Mouse (Mus musculus) lung, embryonic 14.5 days (tissue): ENCODE measurements at regions not wholly inside any gene's neighbourhood (a gene's known extent, or its start where the extent isn't known, plus 50 kb on each side); places are given as distances from the start of the nearest gene placed in this dataset.

Experiments
- ATAC-seq: fragments of 200-750 bp; cut with Nextera tagmentation; 2 replicates; pipeline ENCODE4 v1.8.0; 2017; ENCODE audit warnings: mild to moderate bottlenecking, moderate TSS enrichment, moderate library complexity; ENCODE audit not compliant: insufficient read depth
- DNase-seq: peaks from one replicate; pipeline ENCODE4 v3.0.0-alpha.2; 2015
- H3K27ac ChIP-seq: fragments of 300-500 bp; sonication (generic); 2 replicates; pipeline ENCODE4 v1.5.1; 2014; ENCODE audit warnings: low read depth, mild to moderate bottlenecking, moderate library complexity
- H3K27me3 ChIP-seq: fragments of 300-500 bp; sonication (generic); 2 replicates; pipeline ENCODE4 v1.6.1; 2014; ENCODE audit warnings: low read length, control low read depth; ENCODE audit not compliant: insufficient read depth
- H3K36me3 ChIP-seq: fragments of 300-500 bp; sonication (generic); 2 replicates; pipeline ENCODE4 v1.6.1; 2014; ENCODE audit warnings: control low read depth; ENCODE audit not compliant: insufficient read depth
- H3K4me1 ChIP-seq: fragments of 300-500 bp; sonication (generic); 2 replicates; pipeline ENCODE4 v1.6.1; 2014; ENCODE audit warnings: antibody characterized with exemption, control low read depth; ENCODE audit not compliant: insufficient read depth
- H3K4me2 ChIP-seq: fragments of 300-500 bp; sonication (generic); 2 replicates; pipeline ENCODE4 v1.6.1; 2014; ENCODE audit warnings: mild to moderate bottlenecking
- H3K4me3 ChIP-seq: fragments of 300-500 bp; sonication (generic); 2 replicates; pipeline ENCODE4 v1.5.1; 2014; ENCODE audit warnings: low read depth, low read length
- H3K9ac ChIP-seq: fragments of 300-500 bp; sonication (generic); 2 replicates; pipeline ENCODE4 v1.6.1; 2014
- H3K9me3 ChIP-seq: fragments of 300-500 bp; sonication (generic); 2 replicates; pipeline ENCODE4 v1.6.1; 2016; ENCODE audit warnings: low read depth, low read length, control low read depth
- CTCF ChIP-seq: IDR thresholded peaks from 2 replicates; pipeline ENCODE4 v1.5.1; 2016; ENCODE audit warnings: antibody characterized with exemption, low read depth
- WGBS: fragments of 180-500 bp; shearing (Covaris S2); extraction: QIAGEN DNeasy Blood & Tissue Kit; methylation state at CpG from one replicate; pipeline ENCODE4 v1.1.7; 2014; 5-methylcytosine and 5-hydroxymethylcytosine counted together

GRCm38 (mm10) chr17:64467297-64467696 lies 133.2 kb upstream of the Man2a1 start:
- H3K9me3 ChIP-seq = no peaks in the 10 kb centered on the region
- H3K4me1 ChIP-seq = no peaks in the 10 kb centered on the region
- ATAC-seq (no peak), DNase-seq (no peak)
- H3K36me3 ChIP-seq = no peaks in the 10 kb centered on the region
- no peak overlapping the region for H3K27ac ChIP-seq
- H3K27me3 ChIP-seq = no peaks in the 10 kb centered on the region
- 79% methylated on average over 10 of the region's 12 CpGs for WGBS
- H3K9ac ChIP-seq = no peak overlapping the region
- no peak overlapping the region for H3K4me3 ChIP-seq
- no peak for TF ChIP-seq CTCF
- no peak overlapping the region for H3K4me2 ChIP-seq

- H3K9me3 ChIP-seq = no peaks in the 10 kb centered on the region
- H3K9ac ChIP-seq = no peak overlapping the region
- ATAC-seq (no peak), DNase-seq (peak; percentile 29)
- no peaks in the 10 kb centered on the region for H3K4me1 ChIP-seq
- 26% methylated on average over 12 of the region's 12 CpGs for WGBS
- H3K36me3 ChIP-seq = no peaks in the 10 kb centered on the region
- peak overlapping the region; percentile 38; the same call in 1 of the 2 replicates for H3K4me2 ChIP-seq
- no peak overlapping the region for H3K27ac ChIP-seq
- TF ChIP-seq CTCF = no peak
- H3K4me3 ChIP-seq = no peak overlapping the region
- no peaks in the 10 kb centered on the region for H3K27me3 ChIP-seq
Measured at GRCm38 (mm10) chr17:64469754-64470400, 130.7 kb upstream of the Man2a1 start.

DNA sequence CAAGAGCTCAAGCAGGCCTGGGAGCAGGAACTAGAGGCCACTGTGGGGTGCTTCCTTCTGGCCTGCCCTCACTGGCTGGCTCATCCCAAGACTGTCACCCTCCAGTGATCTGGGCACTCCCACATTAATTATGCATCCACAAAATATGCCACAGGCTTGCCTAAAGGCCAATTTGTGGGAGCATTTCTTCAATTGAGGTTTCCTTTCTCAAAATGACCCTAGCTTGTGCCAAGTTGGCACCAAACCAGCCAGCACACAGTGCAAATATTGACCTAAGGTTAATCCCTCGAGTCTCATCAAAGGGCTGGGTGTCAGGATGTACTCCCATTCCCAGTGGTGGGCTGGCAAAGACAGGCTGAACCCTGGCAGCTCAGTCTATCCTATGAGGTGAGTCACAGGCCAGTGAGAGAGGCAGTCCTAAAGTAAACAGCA lies 119.9 kb upstream of the Man2a1 start:
- no peak overlapping the region for H3K4me3 ChIP-seq
- DNase-seq (peak; percentile 21), ATAC-seq (peak; percentile 47; the same call in 1 of the 2 replicates)
- no peaks in the 10 kb centered on the region for H3K27me3 ChIP-seq
- no peaks in the 10 kb centered on the region for H3K36me3 ChIP-seq
- 4% methylated on average over 1 of the region's 1 CpGs for WGBS
- no peak overlapping the region for H3K27ac ChIP-seq
- H3K9me3 ChIP-seq = no peaks in the 10 kb centered on the region
- no peak overlapping the region for H3K4me2 ChIP-seq
- no peaks in the 10 kb centered on the region for H3K4me1 ChIP-seq
- no peak for TF ChIP-seq CTCF
- no peak overlapping the region for H3K9ac ChIP-seq

GRCm38 (mm10) chr17:64484835-64485234 lies 115.7 kb upstream of the Man2a1 start:
- ATAC-seq (no peak), DNase-seq (no peak)
- Histone ChIP-seq H3K4me2 (no peak overlapping the region), H3K9ac (no peak overlapping the region), H3K9me3 (no peaks in the 10 kb centered on the region), H3K27me3 (no peaks in the 10 kb centered on the region), H3K36me3 (no peaks in the 10 kb centered on the region), H3K4me3 (no peak overlapping the region), H3K4me1 (no peaks in the 10 kb centered on the region), H3K27ac (no peak overlapping the region)
- 83% methylated on average over 4 of the region's 4 CpGs for WGBS
- no peak for TF ChIP-seq CTCF

GRCm38 (mm10) chr17:64489769-64490335 lies 110.7 kb upstream of the Man2a1 start:
- Histone ChIP-seq H3K27ac (no peak overlapping the region), H3K4me3 (no peak overlapping the region), H3K9me3 (no peaks in the 10 kb centered on the region), H3K36me3 (no peaks in the 10 kb centered on the region), H3K4me2 (no peak overlapping the region), H3K4me1 (no peaks in the 10 kb centered on the region), H3K27me3 (no peaks in the 10 kb centered on the region), H3K9ac (no peak overlapping the region)
- no peak for DNase-seq
- 79% methylated on average over 2 of the region's 2 CpGs for WGBS
- no peak for ATAC-seq
- TF ChIP-seq CTCF = no peak

DNA sequence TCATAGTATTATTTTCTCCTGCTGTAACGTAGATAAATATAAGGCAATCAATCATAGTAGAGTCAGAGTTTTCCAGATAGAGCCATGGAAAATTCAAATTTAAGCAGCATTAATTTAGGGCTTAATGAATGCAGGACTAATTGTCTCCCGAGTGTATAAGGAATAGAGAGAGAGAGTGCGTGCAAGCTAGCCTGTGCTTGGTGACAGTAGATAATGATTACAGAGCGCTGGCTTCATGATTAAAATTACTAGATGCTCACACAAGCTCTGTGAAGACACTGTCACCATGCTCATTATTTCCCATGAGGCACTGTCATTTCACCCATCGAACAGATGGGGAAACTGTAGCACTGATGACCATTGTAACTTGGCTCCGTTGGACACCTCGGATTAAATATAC lies 109.9 kb upstream of the Man2a1 start:
- Histone ChIP-seq H3K4me3 (no peak overlapping the region), H3K36me3 (no peaks in the 10 kb centered on the region), H3K4me1 (no peaks in the 10 kb centered on the region), H3K9me3 (no peaks in the 10 kb centered on the region), H3K27me3 (no peaks in the 10 kb centered on the region), H3K27ac (no peak overlapping the region), H3K4me2 (no peak overlapping the region), H3K9ac (no peak overlapping the region)
- 87% methylated on average over 7 of the region's 7 CpGs for WGBS
- DNase-seq (no peak), ATAC-seq (no peak)
- TF ChIP-seq CTCF = no peak

- TF ChIP-seq CTCF = no peak
- 26% methylated on average over 9 of the region's 10 CpGs for WGBS
- Histone ChIP-seq H3K27ac (no peak overlapping the region; the same call in 1 of the 2 replicates), H3K36me3 (no peaks in the 10 kb centered on the region), H3K9ac (no peak overlapping the region), H3K9me3 (no peaks in the 10 kb centered on the region), H3K4me3 (no peak overlapping the region), H3K27me3 (no peaks in the 10 kb centered on the region), H3K4me2 (no peak overlapping the region), H3K4me1 (no peaks in the 10 kb centered on the region)
- DNase-seq (peak; percentile 44), ATAC-seq (peak; percentile 94)
Measured at GRCm38 (mm10) chr17:64491922-64492353, 108.6 kb upstream of the Man2a1 start.
